Mouse (Mus musculus) mouse embryonic stem cell (cell line): Measurements from ENCODE around the gene Stard7.

Source experiments
- in situ Hi-C, 2 experiments: fragments of 300-500 bp; cut with MboI; formaldehyde crosslinking; loops; 1 replicate in 1 of 2; 3 replicates in 1 of 2; pipeline ENCODE4 v1.14.3; 2019 to 2020; ENCODE audit warnings: low sequenced_read_pairs in 2 of 2, low pct_unique_long_range_greater_than_20kb in 1 of 2, mixed read lengths in 1 of 2; ENCODE audit not compliant: unreplicated experiment in 1 of 2

The Stard7 gene

GRCm38 (mm10) chr2:127269491-127270299, at the start of gene Stard7:
Gene Stard7 (plus strand): TSS chr2:127270218.
- in situ Hi-C loops = no loop called here

DNA sequence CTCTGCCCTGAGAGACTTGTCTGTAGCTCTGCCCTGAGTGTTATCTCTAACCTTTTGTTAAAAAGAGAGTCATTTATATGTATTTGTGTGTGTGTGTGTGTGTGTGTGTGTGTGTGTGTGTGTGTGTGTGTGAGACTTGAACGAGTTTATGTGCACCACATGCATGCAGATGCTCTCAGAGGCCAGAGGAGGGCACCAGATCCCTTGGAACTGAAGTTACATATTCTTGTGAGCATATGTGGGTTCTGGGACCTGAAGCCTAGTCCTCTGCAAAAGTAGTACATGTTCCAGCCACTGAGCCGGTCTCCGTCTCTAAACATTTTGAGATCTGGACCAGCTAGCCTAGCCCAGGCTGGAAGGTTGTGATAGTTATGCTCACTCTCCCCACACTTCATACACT, 44.8 kb upstream of the Stard7 start:
- in situ Hi-C loops = loop anchor here (10.0 to 25.0 kb wide), 3 partner anchors 590 to 1437 kb away; no protein-coding TSS in a partner anchor

- in situ Hi-C loops = loop anchor here (25.0 kb wide), 2 partner anchors 1399 to 1424 kb away; no protein-coding TSS in a partner anchor
Measured at GRCm38 (mm10) chr2:127237897-127238610, 32.0 kb upstream of the Stard7 start.

DNA sequence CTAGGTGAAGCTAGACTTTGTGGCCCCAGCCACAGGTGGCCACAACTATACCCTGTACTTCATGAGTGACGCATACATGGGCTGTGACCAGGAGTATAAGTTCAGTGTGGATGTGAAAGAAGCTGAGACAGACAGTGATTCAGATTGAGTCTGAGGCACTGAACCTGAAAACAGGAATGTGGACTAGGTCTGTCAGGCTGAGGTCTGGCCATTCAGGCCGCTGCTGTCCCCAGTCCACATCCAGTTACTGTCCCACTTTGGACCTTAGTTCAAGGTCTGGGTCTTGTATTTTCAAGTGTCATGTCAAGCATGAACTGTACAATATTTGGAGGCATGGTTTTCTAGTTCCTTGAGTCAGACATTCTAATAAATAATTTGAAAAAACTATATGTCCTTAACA, 30.0 kb upstream of the Stard7 start:
- in situ Hi-C loops = loop anchor here (10.0 to 25.0 kb wide), 3 partner anchors 565 to 1422 kb away; no protein-coding TSS in a partner anchor

GRCm38 (mm10) chr2:127247592-127248333, 22.3 kb upstream of the Stard7 start, which contains the start of the genes Ciao1 and Tmem127:
Gene Ciao1 (minus strand): TSS chr2:127247816.
Gene Tmem127 (plus strand): TSS chr2:127247908.
- in situ Hi-C loops = loop anchor here (5.0 to 25.0 kb wide), 4 partner anchors 40 to 1415 kb away; partner anchors contain the start of genes 1810024B03Rik (in 1 of the 2) and Snrnp200 (in 1 of the 2)

DNA sequence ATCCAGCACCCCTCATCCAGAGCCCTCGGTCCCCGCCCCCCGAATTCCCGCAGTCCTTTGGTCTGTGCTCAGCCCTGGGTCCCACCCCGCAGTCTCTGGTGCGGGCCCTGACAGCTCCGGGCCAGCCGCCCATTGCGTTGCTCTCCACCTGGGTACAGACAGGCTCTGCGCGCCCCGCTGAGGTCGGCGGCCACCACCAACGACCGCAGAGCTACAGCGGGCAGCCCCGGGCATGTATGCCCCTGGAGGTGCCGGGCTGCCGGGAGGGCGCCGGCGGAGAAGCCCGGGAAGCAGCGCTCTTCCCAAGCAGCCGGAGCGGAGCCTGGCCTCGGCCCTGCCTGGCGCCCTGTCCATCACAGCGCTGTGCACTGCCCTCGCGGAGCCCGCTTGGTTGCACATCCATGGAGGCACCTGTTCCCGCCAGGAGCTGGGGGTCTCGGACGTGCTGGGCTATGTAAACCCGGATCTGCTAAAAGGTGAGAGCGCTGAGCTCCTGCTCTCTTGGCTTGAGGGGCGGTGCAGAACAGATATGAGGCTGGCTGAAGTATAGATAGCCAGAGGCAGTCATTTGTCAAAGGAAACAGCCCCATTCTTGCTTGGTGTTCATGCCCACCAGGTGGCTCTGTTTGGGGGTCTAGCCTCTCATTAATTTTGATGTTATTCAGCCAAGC, 21.5 kb upstream of the Stard7 start:
- in situ Hi-C loops = loop anchor here (5.0 to 25.0 kb wide), 4 partner anchors 41 to 1414 kb away; partner anchors contain the start of genes 1810024B03Rik (in 1 of the 2) and Snrnp200 (in 1 of the 2)

DNA sequence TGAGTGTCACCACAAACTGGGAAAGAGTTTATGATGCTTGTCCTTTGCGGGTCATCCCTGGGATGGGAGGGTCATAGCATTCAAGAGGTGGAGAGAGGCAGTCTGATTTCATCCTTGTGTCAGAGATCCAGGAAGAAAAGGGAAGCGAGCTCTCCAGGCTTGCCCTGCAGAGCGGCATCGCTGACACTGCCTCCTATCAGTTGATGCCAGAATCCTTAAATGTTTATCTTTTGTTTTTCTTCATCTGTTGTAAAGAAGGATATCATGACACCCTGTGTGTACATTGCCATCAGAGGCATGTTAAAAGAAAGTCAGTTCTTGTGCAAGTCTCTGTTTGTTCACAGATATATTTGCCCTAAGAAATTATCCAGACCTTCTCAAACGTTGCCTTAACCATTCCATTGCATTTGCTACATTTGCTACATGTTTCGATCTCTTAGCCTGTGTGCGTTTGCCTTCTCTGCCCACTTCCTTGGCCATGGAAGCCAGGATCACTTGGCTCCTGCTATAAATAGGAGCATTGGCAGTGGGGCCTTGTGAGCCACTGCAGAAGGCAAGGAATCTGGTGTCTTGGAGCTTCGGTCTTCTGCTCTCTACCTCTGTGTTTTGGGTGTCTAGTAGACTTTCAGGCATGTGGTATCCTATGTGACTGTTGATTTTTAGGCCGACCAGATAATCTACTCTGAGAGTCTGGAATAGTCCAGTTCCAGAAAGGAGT, 19.6 kb upstream of the Stard7 start:
- in situ Hi-C loops = no loop called here

- in situ Hi-C loops = no loop called here
Measured at GRCm38 (mm10) chr2:127251457-127251856, 18.6 kb upstream of the Stard7 start.

- in situ Hi-C loops = no loop called here
Measured at GRCm38 (mm10) chr2:127251880-127252527, 18.0 kb upstream of the Stard7 start.

DNA sequence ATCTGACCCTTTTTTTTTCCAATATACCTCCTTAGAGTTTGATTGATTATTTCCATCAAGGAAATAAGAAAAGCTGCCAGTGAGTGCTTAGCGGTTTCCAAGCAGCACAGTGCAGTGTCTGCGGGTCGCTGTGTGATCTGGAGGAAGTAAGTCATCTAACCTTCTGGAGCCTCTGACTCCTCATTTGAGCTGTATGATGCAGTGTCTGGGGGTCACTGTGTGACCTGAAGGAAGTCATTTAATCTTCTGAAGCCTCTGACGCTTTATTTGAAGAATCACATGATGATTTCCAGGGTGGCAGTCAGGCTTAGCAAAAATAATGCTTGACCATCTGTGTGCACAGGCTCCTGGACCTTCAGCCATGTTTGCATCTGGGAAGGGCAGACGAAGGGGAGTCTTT, 17.2 kb upstream of the Stard7 start:
- in situ Hi-C loops = no loop called here

DNA sequence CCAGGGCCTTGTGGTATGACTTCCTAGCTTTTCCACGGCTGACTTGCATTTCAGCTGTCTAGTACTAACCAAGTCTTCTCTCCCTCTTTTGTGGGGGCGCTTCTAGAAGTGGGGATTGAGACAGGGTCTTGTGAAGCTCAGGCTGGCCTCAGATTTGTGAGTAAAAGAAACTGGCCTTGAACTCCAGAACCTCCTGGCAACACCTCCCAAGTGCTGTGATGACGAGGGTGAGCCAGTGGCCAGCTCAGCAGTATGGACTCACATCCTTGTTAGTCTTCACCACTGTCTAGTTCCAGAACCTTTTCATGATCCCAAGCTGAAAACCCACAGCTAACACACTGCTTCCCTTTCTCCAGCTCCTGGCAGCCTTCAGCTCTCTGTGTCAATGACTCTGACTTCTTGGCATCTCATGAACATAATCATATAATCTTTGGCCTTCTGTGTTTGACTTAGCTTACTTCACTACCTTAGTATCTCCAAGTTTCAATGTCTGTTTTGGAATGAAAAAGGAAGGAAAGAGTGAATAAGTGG, 15.3 kb upstream of the Stard7 start:
- in situ Hi-C loops = no loop called here

DNA sequence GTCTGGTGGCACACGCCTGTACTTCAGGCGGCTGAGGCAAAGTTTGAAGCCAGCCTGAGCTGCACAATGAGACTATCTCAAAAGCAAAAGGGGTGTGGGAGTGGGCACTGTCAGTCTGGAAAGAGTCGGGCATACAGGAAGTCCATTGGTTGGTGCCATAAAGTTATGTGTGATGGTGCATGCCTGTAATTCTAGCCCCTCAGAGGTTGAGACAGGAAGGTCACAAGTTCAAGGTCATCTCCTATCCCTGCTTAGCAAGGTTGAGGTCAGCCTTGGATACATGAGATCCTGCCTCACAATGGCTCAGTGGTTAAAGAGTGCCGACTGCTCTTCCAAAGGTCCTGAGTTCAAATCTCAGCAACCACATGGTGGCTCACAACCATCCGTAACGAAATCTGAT, 14.7 kb upstream of the Stard7 start:
- in situ Hi-C loops = no loop called here

GRCm38 (mm10) chr2:127259340-127259739, 10.7 kb upstream of the Stard7 start:
- in situ Hi-C loops = no loop called here

DNA sequence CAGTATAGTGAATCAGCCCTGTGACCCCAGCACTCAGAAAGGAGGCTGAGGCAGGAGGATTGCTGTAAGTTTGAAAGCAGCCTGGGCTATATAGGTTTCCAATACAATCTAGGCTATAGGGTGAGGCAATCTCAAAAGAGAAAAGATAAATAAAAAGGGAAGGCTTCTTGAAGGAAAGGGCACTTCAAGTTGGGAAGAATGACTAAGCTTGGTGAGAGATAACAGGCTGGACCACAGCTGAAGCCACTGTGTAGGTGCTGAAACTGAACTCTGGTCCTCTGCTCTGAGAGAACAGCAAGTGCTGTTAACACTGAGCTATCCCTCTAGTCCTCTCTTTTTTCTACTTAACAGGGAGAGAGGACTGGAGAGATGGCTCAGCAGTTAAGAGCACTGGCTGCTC, 7.5 kb upstream of the Stard7 start:
- in situ Hi-C loops = no loop called here

DNA sequence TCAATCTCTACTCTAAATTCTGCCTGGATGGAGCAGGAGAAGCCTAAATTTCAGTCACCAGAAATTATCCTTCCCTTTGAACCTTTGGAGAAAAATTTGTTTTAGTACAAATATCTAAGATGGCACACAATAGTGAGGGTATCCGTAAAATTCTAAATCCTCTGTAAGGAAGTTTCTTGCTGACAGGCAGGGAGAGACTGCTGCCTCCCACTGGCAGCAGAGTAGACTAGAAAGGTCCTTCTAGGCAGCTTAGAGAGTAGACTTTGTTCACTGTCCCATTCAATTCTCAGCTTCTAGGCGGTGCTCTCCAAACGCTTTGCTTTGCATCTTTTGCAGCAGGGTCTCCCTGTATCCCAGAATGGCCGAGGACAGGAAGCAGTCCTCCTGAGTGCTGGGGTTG, 2.2 kb upstream of the Stard7 start:
- in situ Hi-C loops = no loop called here

DNA sequence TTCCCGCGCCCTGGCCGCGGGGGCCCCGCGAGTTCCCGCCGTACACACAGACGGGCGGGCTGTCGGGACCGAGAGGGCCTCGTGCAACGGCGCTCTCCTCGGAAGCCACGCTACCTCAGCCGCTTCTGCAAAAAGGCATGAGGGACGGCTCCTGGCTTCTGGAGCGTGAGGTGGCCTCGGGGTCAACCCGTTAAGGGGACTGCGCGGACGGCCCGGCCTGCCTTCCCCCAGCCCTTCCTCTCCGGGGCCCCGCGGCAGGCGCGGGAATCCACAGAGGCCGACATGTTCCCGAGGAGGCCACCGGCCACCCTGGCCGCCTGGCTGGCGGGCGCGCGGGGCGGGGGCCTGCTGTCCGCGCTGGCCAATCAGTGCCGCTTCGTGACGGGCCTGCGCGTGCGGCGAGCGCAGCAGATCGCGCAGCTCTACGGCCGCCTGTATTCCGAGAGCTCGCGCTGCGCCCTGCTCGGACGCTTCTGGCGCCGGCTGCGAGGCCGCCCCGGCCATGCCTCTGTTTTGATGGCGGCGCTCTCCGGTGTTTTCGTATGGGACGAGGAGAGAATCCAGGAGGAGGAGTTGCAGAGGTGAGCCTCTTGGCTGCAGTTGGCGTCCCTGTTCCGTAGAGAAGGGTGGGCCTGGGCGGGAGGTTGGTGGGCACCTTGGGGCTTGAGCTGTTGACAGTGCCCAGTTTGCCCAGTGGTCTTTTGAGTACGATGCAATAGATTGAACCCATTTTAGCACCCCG, 453 bp downstream of the Stard7 start:
- in situ Hi-C loops = no loop called here
